Mouse (Mus musculus): ENCODE measurements around the gene Lrmp.

DNA sequence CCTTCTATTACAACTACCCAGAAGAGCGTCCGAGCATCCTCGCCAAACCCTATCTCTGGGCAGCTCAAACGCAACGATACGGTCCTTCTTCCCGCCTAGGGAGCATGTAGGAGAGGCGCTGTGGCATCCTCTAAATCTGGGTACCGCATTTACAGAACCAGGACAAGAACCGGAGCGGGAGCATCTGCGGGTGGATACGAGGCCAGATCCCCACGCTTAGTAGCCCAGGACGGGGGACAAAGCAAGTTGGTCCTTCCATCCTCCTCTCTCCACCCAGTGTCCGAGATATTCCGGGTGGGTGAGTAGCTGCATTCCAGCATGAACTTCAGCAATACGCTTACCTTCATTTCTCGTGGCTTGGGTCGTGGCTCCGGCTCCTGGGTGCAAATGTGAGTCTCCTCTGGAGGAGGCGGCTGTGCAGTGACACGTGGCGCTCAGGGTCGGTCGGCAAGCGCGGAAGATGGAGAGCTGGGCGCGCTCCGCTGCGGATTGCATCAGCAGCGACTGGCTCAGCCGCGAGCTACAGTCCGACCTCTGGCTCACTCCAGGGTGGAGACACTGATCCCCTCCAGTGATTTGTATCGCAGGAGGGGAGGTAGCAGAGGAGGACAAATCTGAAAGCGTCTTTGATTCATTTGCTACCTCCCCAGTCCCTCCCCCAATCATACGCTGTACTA, 39.8 kb upstream of the Lrmp start, which contains the start of gene Bcat1:
- no peak for TF ChIP-seq POLR2A (IDR thresholded peaks at IDR 0.05; ENCODE audit: borderline replicate concordance, control insufficient read depth, low read depth, low read length)
- no peak for TF ChIP-seq CTCF (IDR thresholded peaks at IDR 0.05; ENCODE audit: control insufficient read depth, insufficient read depth, low read length)

Measured in bone marrow, adult 2 months (tissue).